Mouse (Mus musculus) layer of hippocampus, adult 9-11 months (tissue): ENCODE measurements around the gene Lrpap1.

Source experiments
- DNase-seq: peaks from one replicate; pipeline ENCODE4 v3.0.0; 2022

The Lrpap1 gene

DNA sequence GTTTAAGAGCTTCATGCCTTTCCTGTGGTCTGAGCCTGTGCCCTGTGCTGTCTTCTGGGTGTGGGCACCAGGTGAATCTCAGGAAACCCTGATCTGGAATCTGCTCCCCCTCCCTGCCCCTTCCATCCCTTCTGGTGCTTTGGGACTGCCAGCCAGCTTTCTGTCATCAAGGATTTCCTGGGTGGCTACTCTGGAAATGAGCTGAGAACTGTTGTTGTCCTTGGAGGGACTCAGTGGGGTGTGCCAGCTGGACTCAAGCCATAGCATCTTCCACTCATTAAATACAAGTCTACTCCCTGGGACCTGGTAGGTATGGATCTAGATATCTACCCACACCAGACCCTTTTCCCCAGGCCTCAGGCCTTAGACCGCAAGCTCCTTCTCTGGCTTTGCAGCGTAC lies 12.9 kb upstream of the Lrpap1 start:
- no peak for DNase-seq

DNA sequence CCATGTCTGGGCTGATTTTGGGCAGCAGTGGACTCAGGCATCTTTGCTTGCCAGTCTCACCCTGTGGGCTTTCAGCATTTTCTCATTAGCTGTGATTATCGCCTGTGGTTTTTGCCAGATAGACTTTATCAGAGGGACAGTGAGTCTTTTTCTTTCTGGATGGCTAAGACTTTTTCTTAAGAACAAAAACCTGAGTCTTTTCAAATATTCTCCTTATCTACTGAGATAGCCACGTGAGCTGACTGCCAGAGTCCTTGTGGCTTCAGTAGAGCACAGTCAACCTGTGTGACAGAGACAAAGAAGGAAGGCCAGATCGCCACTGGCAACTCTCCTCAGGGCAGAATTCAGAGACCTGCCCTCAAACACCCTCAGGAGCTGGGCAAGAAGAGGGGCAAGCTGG lies 12.1 kb upstream of the Lrpap1 start:
- no peak for DNase-seq

DNA sequence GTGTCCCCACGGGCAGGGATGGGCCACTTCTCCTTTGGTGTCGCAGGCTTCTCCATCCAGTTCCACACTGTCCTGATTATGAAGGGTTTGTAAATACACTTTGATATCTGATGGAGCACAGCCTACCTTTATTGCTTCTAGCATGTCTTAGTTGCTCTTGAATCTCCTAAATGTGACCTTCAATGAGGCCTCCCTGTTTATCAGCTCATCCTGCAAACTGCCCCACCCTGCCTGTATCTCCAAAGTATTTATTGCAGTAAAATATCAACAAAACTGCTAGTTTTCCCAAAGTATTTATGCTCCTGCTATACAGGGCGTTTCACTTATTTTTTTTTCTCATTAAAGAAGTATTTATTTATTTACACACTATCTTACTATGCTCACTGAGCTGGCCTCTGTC lies 10.4 kb upstream of the Lrpap1 start:
- no peak for DNase-seq

DNA sequence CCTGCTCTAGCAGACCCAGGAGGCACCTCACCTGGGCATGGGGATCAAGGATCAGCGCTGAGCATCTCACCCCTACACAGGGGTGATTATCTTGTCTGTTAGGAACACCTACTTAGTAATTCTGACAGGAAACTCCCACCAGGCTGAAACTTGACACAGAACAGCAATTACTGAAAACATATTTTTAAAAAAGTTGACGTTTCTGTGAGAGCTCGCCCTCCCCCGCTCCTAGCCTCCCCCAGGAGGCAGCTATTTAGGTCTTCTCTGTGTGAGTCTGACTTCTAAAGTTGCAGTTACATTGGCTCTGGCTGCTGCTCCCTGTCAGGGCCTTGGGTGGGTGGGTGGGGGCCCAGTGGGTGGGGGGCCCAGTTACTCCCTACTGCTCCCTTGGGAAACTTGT lies 6.9 kb upstream of the Lrpap1 start:
- no peak for DNase-seq

DNA sequence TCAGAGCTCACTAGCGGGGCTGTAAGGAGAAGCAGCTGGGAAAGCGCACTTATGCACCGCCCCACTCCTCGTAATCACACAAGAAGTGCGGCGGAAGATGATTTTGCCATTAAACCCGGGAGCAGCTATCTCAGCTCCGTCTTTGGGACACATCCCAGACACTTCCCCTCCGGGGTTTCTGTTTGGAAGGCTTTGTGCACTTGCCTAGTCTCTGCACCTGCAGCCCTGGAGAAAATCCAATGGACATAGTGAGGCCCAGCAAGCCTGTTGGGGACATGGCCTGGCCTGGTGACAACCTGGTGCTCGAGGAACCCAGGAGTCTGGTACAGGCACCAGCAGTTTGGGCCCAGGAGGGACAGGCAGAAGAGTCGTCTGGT lies 344 bp upstream of the Lrpap1 start:
- DNase-seq = peak; percentile 47

DNA sequence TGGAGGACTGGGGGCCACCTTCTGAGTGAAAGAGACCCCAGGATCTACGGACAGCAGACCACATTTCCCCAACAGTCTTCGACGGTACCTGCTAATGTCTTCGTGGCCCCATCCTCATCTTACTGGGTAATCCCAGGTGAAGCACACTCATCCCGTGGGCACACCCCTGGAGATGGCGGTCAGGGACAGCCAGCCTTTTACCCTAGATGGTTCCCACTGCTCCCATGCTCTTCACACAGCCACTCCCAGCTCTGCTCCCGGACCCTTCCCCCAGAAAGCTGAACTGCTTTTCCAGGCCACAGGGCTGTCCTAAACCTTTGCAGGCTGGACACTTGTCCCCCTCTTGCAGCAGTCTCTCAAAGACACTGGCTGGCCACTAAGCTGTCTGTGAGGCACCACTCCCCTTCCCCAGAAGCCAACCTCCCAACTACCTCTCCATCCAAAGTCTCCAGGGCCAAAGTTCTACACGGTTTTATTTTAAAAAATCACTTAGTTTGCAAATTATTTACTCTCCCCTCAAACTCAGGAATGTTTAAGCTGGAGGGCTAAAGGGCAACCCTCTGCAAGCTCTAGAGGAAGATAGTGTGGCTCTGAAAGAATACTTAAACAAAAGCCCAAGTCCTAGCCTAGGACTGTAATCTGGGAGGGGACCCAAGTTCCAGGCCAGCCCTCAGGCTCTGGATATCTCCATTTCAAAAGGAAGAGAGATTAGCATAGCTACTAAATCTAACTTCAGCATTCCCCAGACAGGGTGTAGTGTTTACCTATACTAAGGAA lies 1.2 kb downstream of the Lrpap1 start:
- DNase-seq = no peak

DNA sequence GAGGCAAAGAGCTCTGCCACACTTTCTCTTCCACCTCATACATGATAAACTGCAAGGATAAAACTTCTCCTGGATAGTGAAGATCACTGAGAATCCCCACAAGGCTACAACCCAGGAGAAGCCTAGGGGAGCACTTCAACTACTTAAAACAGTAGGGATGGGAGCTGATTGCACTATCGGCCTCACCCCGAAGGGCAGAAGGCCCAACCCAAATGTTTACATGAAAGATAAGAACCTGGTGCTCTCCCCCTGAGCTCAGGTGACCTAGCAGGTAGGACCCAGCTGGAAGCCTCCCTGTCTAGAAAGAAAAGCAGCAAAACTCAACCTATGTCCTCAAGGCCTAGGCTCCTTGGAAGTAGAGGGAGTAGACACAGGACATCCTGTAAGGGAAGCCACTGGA lies 2.0 kb downstream of the Lrpap1 start:
- no peak for DNase-seq

DNA sequence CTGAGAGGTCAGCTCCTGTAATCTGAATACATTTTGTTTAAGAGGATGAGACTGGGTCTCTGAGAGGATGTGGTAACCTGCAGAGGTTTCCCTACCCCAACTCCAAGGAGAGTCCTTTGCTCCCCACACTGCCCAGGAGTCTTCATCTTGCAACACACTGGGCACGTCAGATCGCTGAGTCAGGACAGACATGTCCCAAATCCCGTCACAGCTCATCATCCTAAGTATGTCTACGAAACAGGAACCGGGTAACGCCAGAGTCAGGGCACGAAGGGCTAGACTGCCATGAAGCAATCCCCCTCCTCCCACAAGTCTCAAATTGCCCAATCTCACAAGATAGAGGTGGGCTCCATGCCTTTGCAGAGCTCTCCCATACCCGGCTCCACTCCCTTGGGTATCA lies 2.5 kb downstream of the Lrpap1 start:
- peak; percentile 42 for DNase-seq

DNA sequence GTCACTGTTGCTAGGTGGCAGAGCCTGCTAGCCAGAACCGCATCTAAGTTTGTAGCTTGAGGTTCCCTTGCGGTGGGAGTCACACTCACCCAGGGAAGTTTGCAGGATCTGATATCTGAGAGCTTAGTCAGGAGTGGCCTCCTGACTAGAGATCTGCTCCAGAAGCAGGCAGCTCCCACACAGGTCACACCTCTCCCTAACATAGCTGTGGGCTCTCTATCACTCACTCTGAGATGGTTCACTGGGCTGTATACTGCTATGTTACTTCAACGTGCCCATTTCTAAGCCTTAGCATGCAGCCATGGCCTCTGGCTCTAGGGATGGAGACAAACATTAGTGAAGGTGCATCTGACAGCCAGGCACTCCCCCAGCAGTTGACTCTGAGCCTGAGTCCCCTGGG lies 13.9 kb downstream of the Lrpap1 start:
- DNase-seq = no peak

DNA sequence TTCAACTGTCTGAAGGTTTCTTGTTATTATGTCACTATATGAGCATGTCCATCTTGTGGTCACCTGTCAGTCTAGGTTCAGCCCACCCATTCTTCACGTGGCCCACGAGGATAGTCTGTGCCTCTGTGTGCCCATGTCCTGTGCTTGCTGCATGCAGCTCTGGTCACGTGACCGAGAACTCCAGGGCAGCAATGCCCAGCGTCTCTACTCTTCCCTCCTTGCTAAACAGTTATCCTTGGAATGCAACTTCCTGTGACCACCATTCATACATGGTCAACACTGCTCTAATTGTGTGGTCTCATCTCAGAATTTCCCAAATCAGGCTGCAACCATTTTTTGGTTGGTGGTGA lies 16.0 kb downstream of the Lrpap1 start:
- no peak for DNase-seq

DNA sequence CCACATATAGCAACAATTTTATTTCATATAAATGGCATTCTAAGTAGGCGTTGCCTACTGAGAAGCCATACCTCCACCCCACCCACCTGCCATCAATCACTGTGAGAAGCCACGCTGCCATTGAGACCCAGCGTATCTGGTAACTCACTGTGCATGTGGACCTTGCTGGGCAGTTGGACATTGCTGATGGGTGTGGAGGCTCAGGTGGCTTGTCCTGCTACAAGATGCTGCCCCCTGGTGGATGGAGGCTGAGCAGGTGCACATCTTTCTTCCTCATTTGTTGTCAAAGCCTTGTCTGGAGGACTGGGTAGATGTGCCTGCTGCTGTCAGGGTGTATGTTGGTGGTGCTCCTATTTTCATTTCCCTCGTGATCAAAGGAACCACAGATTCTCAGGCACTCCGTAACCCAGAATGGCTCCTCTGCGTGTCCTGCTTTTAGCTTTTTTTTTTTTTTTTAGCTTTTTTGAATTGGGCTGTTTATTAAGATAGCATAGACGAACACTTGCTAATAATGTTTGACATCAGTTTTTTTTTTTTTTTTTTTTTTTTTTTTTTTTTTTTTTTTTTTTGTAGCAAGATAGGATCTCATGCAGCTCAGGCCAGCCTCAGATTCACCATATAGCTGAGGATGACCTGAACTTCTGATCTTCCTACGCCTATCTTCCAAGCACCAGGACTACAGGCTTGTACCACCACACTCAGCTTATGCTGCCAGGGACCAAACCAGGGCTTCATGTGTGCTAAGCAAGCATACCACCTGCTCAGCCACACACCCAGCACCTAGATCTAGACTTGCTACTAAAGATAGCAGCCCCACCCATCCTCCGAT lies 16.6 kb downstream of the Lrpap1 start:
- DNase-seq = peak; percentile 66

DNA sequence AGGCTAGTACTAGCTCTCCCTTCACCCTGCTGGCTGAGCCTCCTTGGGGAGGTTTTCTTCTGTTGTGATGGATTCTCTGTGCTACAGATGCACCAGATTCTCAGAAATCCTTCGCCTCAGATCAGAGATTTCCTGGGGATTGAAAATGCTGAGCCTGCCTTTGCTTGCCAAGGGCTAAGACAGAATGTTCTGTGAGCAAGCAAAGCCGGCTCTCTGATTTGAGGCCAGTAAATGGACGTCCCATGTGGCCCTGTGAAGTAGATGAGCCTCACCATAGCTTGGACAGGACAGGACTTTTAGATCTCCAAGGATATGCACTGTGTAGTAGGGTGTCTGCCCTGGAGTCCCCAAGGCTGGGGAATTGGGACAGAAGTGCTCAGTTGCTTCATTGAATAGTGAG lies 20.7 kb downstream of the Lrpap1 start:
- DNase-seq = no peak

DNA sequence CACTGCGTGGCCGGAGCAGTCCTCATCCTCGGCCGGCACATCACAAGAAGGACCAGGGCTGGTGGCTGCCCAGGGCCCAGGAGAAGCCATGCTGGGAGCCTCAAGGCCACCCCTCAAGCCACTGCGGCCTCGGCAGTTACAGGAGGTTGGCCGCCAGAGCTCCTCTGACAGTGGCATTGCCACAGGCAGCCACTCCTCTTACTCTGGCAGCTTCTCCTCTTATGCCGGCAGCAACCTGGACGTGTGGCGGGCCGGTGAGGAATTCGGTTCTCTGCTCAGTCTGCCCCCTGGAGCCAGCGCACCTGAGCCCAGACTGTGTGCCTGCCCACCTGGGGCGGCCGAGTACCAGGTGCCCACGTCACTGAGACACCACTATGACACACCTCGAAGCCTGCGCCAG lies 26.5 kb downstream of the Lrpap1 start:
- DNase-seq = no peak

DNA sequence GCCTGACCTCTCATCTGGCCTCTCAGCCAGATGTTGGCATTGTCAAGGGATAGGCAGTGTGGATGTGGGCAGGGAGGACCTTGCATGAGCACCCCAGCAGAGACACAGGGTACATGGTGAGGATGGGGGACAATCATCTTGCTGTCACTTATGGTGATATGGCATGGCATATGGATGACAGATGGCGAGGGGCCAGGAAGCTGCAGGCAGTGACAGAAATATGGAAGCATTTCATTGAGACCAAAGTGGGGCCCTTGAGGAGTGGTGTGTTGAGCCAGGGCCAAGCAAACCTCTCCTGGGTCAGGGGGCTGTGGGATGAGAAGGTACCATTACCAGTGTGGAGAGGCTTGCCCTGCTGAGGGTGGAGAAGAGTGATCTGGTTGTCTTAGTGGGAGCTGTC lies 29.2 kb downstream of the Lrpap1 start:
- no peak for DNase-seq

DNA sequence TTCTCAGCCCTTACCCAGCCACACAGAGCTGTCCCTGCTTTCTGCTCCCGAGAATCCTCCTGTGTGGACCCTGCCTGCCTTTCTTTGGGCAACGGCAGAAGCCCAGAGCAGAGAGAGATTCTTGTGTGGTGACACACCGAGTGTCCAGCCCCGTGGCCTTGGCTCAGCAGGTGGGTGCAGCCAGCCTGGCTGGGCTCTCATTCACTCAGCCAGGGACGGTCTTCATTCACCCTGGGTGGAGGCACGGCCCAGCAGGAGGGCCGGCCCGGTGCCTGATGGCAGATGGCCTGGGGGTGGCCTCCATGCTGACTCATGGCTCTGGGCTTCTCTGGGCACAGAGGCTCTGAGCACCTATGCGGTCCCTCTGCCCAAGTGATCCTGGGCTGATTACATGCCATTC lies 31.6 kb downstream of the Lrpap1 start:
- no peak for DNase-seq

DNA sequence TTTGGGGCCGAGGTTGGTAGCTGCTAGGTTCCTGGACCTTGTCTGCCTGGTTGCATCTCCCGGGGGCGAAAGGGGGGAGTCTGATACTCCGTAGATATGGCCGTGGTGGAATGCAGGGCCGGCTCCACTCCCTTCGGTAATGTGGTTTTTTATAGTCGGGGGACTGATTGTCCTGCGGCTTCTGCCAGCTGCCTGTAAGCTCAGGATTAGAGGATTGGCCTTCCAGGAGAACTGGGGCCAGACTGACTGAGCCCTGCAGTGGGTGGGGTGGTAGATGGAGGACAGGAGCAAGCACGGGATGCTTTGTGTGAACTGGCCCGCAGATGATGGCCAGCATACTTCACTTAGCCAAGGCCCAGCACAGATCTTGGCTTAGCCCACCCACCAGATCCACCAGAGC lies 32.3 kb downstream of the Lrpap1 start:
- DNase-seq = no peak

DNA sequence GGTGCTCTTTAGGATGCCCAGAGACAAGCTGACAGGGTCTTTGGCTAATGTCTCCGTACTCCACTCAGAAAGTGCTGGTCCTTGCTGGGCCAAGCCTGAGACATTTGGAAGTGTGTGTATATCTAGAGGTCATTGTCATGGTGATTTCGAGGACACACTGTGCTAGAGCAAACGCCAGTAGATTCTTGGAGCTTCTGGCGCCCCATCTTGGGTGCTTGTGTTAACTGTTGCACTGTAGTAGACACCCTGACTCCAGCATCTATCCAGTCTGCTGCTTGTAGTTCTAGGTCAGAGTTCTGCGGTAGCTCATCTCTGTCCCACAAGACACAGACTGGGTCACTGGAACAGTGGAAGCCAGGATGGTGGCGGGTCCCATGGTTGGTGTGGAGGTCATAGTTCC lies 33.7 kb downstream of the Lrpap1 start:
- no peak for DNase-seq

DNA sequence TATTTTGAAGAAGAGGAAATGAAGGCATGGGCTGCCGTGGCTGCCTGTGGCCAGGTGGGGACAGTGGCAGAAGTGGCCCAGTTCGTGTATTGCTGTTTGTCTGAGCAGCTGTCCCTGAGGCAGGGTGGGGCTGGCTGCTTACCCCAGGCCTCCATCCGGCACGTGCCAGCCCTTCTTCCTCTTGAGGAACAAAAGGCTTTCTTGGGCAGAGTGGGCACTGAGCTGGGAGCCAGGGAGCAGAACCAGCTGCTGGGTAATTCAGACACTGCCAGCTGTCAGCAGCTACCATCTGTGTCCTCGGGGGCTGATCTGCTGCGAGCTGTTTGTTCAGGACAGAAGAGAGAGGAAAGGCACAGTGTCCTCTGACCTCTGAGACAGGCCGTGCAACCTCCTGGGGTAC lies 34.6 kb downstream of the Lrpap1 start:
- DNase-seq = peak; percentile 65

DNA sequence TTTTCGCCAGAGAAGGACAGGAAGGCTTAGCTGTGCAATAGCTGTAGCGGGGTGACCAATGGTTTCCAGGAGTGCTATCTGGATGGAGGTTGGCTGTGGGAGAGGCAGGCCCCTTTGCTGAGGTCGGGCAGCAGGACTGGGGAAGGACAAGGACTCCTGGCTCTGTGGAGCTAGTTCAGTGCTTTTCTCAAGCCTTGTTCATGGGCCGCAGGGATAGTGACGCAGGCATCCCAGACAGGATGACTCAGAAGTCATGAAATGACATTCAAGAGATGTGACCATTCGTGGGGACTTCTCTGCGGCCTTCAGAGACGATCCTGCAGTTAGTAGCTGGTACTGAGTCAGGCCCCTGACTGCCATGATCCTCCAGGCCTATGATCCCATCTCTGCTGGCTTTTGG lies 35.3 kb downstream of the Lrpap1 start:
- no peak for DNase-seq

DNA sequence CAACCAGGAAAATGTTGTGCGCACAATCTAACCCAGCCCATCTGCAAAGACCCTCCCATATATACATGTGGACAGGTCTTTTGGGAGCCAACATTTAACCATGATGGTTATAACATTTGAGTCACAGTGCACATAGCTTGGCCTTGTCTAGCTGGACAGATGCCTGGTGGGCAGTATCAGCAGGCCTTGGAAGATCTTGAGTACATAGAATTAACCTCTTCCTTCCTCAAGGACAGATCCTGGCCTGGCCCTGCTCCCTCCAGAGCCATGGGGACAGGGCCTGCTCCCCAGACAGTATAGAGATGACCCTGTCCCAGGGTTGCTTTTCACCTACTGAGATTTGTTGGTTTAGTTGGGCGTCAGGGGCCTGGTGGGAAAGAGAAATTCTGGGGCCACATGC lies 35.7 kb downstream of the Lrpap1 start:
- DNase-seq = no peak

DNA sequence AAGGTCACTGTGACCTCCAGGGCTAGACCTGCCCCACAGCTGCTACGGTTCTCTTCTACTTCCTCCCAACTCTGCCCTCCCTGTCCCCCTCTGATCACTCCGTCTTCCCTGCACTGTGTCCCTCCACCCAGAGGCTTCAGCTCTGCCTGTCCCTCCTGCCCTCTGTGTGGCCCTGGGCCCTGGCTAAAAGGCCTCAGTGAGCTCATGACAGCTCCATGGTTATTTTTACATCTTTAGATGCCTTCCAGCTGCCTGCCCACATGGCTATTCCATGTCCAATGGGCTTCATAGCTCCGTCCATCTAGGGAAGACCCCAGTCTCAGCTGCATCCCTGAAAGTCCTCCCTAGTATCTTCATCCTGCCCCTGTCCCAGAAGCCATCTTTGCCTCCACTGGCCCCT lies 45.5 kb downstream of the Lrpap1 start:
- no peak for DNase-seq

DNA sequence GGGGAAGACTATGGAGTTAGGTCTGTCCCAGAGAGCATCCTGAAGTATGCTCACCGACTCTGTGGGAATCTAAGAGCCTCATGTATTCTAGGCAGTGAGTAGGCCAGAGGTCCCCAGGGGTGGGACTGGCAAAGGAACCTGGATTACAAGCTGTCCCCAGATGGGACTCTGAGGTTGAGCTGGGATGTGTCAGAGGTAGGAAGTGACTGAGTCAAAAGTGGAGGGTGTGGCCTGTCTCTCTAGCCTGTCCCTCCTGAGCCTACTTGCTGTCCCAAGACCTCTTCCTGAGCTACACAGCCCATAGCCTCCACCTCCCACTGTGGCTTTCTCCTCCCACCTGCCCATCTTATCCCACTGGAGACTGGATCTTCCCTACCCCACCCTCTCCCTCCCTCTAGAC lies 47.4 kb downstream of the Lrpap1 start:
- DNase-seq = no peak

DNA sequence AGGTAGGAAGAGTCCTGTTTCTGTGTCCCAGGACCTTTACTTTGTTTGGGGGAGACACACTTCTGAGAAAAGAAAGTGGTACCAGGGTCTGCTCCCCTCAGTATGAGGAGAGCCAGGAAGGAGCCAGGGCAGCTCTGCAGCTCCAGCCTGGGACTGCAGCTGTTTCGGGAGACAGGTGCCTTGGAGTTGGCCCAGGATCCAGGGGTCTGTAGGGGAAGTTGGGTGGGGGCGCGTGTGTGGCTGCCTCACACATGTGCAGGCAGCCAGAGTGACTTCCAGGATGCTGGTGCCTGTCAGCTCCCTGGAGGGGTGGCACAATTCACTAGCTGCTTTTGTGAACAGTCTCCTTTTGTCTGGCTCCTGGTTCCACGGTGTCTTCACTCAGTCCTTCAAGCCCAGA lies 48.0 kb downstream of the Lrpap1 start:
- no peak for DNase-seq

DNA sequence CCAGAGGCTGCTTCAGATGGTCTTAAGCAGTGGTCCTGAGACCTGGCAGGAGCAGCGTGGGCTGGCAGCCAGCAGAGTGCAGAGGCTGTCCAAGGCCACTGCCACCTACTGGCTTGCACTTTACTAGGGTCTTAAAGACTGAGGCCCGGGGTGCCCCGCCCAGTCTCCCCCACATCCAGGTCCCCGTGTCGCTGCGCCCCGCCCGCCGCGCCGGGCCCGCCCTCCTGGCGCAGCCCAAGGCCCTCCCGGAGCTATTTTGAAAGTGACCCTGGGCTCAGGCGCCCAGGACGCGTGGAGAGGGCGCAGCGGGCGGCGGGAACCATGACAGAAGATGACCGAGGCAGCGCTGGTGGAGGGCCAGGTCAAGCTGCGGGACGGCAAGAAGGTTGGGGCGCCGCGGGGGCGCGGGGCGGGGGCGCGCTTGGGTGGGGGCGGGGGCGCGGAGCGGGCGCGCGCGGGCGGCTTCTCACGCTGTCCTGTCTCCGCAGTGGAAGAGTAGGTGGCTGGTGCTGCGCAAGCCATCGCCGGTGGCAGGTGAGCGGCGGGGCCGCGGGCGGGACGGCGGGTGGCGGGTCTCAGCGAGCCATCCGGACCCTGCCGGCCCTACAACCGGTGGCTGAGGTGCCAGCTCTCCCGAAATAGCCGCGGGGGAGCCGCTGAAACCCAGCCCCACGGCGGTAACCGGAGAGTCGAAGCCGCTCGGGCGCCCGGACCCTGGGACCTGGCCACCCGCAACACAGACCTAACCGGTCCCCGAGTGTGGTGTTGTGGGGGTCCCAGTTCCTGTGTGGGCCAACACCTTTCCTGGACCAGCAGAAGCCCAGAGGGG lies 48.7 kb downstream of the Lrpap1 start, which contains the start of gene Dok7:
Gene Dok7 (plus strand): TSS at position 163 of the 829 bp plus-strand sequence.
- DNase-seq = peak; percentile 64
